Mouse (Mus musculus) large intestine, adult 2 months (tissue): Measurements from ENCODE around the gene Foxc1. TPM values are rescaled to one million over a fixed set of nuclear protein-coding genes. Genes with fewer than 3 reads are reported as not detected.

Experiments used
- DNase-seq: peaks from one replicate; pipeline ENCODE4 v3.0.0-alpha.2; 2012; ENCODE audit warnings: low read depth, low spot score
- WGBS: fragments of 180-500 bp; shearing (Covaris S2); methylation state at CpG from one replicate; pipeline ENCODE4 v1.1.7; 2018; 5-methylcytosine and 5-hydroxymethylcytosine counted together
- polyA plus RNA-seq: library from polyadenylated mRNA; depleted of rRNA; stranded (reverse); fragments of >200 nt; gene quantifications from 2 replicates; pipeline ENCODE4 v1.2.3, GENCODE M21; 2012

Foxc1 gene
- polyA plus RNA-seq, 1 experiment: 0.02 TPM

DNA sequence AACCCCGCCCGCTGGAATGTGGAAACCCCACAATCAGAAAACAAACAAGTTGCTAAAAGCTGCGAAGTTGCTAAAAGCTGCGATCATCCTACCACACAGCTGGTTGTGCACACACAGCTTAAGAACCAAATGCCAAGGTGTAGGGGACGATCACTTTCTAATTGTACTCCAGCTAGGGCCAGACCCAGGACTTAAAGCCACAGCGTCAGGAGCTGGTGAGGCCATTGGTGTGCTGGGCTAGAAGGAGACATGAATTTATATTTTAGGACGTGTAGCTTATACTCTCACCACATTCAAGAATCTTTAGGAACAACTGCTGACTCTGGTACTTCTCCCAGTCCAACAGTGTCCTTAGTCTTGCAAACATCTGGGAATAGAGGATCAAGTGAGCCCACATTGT is 1.9 kb upstream of the Foxc1 start:
- DNase-seq: no peak

GRCm38 (mm10) chr13:31805831-31806427 is 504 bp upstream of the Foxc1 start:
- WGBS: 9% methylated on average over 34 of the region's 34 CpGs
- DNase-seq: no peak

More for the DNA sequence above, 1.9 kb upstream of the Foxc1 start:
- WGBS: 15% methylated on average over 7 of the region's 7 CpGs

DNA sequence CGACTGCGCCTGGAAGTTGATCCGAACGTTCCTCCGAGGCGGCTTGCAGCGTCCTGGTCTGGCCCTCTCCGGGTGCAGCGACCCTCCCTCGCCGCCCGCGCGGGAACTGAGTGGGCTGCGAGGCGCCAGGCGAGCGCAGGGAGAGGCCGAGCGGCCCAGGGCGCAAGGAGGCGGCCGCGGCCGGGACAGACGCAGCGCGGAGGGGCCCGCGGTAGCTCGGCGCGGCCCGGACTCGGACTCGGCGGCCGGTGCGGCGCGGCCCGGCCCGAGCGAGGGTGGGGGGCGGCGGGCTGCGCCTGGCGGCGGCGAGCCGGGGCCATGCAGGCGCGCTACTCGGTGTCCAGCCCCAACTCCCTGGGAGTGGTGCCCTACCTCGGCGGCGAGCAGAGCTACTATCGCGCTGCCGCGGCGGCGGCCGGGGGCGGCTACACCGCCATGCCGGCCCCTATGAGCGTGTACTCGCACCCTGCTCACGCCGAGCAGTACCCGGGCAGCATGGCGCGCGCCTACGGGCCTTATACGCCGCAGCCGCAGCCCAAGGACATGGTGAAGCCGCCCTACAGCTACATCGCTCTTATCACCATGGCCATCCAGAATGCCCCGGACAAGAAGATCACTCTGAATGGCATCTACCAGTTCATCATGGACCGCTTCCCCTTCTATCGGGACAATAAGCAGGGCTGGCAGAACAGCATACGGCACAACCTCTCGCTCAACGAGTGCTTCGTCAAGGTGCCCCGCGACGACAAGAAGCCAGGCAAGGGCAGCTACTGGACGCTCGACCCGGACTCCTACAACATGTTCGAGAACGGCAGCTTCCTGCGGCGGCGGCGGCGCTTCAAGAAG is 680 bp downstream of the Foxc1 start:
- WGBS: under 1% methylated on average over 101 of the region's 101 CpGs
- DNase-seq: no peak

- no peak for DNase-seq
- under 1% methylated on average over 47 of the region's 47 CpGs for WGBS
These were observed 1.3 kb downstream of the Foxc1 start for GRCm38 (mm10) chr13:31807736-31808115.

DNA sequence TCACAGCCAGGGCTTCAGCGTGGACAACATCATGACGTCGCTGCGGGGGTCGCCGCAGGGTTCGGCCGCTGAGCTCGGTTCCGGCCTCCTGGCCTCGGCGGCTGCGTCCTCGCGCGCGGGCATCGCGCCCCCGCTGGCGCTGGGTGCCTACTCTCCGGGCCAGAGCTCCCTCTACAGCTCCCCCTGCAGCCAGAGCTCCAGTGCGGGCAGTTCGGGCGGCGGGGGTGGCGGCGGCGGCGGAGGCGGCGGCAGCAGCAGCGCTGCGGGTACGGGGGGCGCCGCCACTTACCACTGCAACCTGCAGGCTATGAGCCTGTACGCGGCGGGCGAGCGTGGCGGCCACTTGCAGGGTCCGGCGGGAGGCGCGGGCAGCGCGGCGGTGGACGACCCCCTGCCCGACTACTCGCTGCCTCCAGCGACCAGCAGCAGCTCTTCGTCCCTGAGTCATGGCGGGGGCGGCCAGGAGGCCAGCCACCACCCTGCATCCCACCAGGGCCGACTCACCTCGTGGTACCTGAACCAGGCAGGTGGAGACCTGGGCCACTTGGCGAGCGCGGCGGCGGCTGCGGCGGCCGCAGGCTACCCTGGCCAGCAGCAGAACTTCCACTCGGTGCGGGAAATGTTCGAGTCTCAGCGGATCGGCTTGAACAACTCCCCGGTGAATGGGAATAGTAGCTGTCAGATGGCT is 1.8 kb downstream of the Foxc1 start:
- 2% methylated on average over 72 of the region's 73 CpGs for WGBS
- no peak for DNase-seq

GRCm38 (mm10) chr13:31808804-31809420 is 2.5 kb downstream of the Foxc1 start:
- no peak for DNase-seq
- WGBS: 23% methylated on average over 16 of the region's 16 CpGs

GRCm38 (mm10) chr13:31809701-31810100 is 3.3 kb downstream of the Foxc1 start:
- 71% methylated on average over 6 of the region's 6 CpGs for WGBS
- DNase-seq: no peak

DNA sequence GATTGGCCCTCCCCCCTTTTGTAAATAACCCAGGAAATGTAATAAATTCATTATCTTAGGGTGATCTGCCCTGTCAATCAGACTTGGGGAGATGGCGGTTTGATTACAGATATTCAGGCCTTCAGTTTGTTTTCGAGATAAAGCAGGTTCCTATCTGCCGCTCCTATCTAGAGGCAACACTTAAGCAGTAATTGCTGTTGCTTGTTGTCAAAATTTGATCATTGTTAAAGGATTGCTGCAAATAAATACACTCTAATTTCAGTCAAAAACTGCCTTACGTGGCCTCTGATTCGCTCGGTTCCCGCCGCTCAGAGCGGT is 3.9 kb downstream of the Foxc1 start:
- 35% methylated on average over 9 of the region's 9 CpGs for WGBS
- no peak for DNase-seq

GRCm38 (mm10) chr13:31810693-31811541 is 4.5 kb downstream of the Foxc1 start:
- DNase-seq: no peak
- 7% methylated on average over 64 of the region's 65 CpGs for WGBS

DNA sequence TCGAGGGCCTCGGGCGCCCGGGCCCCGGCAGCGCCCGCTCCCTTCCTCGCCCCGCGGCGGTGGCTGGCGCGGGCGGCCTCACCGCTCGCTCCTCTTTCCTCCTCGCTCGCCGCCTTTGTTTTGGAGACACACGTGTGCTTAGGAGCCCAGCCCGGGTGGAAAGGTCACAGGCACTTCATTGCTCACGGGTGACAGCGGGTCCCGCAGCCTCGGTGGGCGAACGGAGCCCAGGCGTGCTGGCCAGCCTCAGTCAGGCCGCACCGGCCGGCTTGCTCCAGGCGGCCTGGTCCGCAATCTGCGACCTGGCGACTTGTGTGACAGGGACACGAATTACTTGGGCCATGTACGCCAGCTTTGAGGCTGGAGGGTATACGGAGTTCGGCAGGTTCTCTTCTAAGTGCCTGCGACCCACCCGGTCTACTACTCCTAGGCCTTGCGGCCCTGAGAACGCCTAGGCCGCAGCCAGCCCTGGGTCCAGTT is 5.1 kb downstream of the Foxc1 start:
- WGBS: 47% methylated on average over 44 of the region's 44 CpGs
- DNase-seq: no peak

- WGBS: 96% methylated on average over 2 of the region's 2 CpGs
- no peak for DNase-seq
These were observed 6.3 kb downstream of the Foxc1 start for GRCm38 (mm10) chr13:31812701-31813100.

DNA sequence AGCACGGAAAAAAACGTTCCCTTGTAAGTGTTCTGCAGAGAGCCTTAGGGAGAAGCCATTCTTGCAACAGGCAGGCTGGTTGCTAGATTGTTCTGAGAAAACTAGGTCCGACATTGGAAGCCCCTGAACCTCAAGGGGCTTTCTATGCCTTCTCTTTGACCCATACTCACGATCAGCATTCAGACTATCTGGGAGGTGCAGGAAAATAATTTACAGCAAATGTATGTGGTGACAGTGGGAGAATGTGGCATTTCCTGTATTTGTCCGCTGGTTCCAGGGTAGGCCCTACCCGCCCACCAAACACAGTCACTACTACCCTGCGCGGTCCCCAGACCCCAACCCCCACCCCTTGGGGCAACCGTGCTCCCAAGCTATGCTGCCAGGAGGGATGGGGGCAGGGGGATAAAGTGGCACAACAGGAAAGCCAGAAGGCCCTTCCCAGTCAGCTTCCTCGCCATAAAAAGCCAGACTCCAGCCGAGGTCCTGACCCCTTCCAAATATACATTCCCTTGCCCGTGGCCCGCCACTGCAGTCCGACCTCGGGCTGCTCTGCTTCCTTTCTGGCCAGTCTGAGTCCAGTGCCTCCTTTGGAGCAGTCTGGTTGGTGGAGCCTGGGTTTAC is 9.1 kb downstream of the Foxc1 start:
- no peak for DNase-seq
- 76% methylated on average over 15 of the region's 15 CpGs for WGBS

DNA sequence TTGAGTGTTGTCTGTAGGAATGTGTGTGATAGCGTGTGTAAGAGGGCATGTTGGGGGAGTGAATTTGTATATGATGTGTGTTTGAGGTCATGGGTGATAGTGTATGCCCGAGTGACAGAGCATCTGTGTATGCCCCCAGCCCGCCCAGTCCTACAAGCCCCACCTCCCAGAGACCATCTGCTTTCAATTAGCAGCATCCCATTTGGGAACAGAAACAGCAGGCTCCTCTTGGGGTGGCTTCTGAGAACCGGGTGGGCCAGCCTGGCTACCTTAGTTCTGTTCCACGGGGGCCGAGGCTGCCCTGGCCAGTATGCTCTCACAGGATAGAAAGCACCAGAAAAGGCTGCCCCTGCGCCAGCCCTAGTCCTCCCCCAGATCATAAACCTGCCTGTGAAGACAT is 11.9 kb downstream of the Foxc1 start:
- 74% methylated on average over 7 of the region's 7 CpGs for WGBS
- no peak for DNase-seq

- 81% methylated on average over 14 of the region's 14 CpGs for WGBS
- DNase-seq: no peak
These were observed 13.4 kb downstream of the Foxc1 start for GRCm38 (mm10) chr13:31819664-31820405.

- no peak for DNase-seq
- 55% methylated on average over 16 of the region's 16 CpGs for WGBS
These were observed 14.2 kb downstream of the Foxc1 start for GRCm38 (mm10) chr13:31820587-31821017.

DNA sequence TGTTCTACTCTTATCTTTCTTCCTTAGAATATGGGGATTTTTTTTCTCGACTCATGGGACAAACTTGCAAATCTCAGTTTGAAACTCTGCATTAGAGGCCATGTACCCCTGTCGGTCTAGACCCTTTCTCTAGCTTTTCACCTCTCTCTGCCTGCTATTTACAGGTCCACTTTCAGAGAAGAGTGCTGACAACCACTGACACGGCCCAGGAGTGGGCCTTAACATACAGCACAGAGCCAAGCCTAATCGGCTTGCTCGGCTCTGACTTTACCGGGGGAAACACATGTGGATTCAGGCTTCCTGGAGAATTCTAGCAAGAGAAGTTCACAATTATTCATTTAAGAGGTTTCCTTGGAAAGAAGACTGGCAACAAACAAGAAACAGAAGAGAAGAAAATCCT is 14.6 kb downstream of the Foxc1 start:
- DNase-seq: no peak
- 78% methylated on average over 6 of the region's 6 CpGs for WGBS

DNA sequence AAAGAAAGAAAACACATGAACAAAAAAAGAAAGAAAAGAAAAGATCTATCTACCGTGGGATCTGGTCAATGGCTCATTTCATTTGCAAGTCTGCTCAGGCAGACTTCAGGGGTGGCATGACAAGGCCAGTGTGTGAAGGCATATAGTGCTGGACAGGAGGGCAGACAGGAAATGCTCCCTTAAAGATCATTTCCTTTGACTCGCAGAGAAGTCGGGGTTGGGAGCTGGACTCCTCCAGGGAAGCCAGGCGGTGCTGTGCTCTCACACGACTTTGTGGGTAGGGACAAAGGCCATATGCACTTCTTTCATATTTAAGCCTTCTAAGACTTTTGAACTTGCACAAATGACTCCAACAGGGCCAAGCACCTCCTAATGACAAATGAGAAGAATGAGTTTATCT is 16.9 kb downstream of the Foxc1 start:
- 68% methylated on average over 5 of the region's 5 CpGs for WGBS
- DNase-seq: no peak

GRCm38 (mm10) chr13:31825180-31825579 is 18.7 kb downstream of the Foxc1 start:
- WGBS: 97% methylated on average over 1 of the region's 1 CpGs
- no peak for DNase-seq
